Mouse (Mus musculus): ENCODE data around the gene Fbxo42.
"Not testable (repeated sequence)": the region's sequence is repeated elsewhere in the genome, so short reads cannot be mapped to it uniquely, and the experiment has no call there.

The Fbxo42 gene

DNA sequence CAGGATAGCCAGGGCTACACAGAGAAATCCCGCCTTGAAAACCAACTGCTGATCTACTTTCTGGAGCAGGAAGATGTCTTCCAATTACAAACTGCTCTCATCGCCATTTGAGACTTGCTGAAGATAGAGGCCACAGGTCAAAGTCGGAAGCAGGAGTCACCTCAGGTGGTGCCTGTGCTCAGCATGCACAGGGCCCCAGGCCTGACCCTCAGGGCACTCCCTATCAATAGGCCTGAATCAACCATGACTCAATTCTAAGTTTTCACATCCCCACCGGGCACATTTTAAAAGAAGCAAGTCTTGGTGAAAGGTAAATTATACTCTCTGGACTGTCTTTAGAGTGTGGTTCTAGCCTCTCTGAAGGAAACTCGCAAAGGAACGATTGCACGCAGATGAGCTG, 11.6 kb upstream of the Fbxo42 start:
- in situ Hi-C loops (cut with MseI, MboI): no loop called here

DNA sequence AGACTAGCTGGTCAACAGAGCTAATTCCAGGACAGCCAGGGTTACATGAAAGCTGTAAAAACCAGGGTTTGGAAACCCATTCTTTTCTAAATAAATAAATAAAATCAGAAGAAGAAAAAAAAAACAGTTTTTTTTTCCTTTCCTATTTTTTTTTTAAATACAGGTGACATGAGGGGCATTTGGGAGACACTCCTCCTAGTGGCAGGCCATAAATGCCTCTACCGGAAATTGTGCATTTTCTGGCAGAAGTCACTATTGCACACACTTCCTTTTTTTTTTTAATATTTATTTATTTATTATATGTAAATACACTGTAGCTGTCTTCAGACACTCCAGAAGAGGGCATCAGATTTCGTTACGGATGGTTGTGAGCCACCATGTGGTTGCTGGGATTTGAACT, 10.0 kb upstream of the Fbxo42 start:
- in situ Hi-C loops (cut with MseI, MboI): not testable (repeated sequence)

DNA sequence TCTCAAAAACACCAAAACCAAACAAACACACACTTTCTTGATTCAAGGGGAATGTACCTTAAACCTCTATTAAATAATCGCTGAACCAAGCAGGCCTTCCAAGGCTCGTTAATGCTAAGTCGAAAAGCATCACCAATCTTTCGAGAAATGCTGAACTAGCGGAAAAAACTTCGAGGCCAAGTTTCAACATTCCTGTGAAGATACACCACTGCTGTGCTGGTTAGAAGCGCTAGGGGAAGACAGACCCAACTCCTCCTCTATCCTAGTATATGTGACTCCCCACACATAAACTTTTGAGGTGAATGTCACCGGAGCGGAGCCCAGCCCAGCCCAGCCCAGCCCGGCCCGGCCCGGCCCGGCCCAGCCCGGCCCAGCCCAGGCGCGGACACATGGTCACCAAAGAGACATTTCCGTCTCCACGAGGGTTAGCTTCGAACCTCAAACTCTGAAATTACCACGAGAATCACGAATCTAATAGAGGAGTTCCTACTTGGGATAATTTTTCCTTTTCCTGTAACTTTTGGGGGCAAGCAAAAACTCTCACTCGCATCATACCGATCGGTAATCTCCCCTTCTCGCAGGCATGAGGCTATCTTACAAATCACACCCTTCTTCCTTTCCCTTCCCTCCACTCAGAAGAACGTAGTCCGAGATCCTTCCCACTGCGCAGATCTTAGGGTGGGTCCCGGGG, 9.1 kb upstream of the Fbxo42 start:
- in situ Hi-C loops (cut with MseI, MboI): no loop called here

DNA sequence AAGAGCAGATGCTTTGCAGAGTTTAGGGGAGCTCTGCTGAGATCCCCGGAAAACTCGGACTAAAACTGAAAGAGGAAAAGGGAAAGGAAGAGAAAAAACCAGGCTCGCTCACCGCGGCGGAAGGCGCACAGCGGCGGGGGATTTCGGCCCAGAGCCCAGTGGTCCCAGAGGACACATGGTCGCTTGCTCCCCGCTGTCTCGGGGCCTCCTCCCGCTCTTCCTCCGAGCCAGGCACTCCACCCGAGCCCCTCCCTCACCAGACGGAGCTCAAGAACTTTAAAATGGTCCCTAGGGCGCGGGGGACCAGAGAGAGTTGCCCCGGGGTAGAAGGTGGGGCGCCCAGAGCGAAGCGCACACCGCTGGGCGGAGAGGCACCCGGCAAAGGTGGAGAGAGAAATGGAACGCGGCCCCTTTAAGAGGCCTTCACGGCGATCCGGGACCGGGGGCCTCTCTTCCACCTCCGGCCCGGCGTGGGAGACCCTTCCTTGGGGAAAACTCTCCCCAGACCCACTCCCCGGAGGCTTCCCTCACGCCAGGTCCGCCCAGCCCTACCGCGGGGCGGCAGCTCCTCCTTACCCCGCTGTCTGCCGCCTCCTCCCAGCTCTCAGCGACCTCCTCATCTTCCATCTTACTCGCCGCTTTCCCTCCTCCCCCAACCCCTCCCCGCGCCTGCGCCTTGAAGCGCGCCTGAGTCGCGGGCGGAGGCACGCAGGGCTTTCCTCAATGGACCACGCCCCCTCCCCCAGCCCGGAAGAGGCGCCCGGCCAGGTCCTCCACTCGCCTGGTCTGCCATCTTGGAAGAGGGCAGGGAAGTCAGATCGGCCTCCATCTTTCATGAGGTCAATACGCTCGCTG, 8.4 kb upstream of the Fbxo42 start, which contains the start of gene Szrd1:
Szrd1 (minus strand) TSS at position 660 of the 855 bp plus-strand sequence.
- in situ Hi-C loops (cut with MseI, MboI): no loop called here

DNA sequence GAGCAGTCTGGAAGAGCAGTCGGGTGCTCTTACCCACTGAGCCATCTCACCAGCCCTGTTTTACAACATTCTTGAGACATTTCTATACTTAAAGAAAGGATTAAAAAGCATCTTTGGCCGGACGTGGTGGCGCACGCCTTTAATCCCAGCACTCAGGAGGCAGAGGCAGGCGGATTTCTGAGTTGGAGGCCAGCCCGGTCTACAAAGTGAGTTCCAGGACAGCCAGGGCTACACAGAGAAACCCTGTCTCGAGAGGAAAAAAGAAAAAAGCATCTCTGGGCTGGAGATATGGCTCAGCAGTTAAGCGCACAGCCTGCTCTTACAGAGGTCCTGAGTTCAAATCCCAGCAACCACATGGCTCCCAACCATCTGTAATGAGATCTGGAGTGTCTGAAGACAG, 7.4 kb upstream of the Fbxo42 start:
- in situ Hi-C loops (cut with MseI, MboI): not testable (repeated sequence)

DNA sequence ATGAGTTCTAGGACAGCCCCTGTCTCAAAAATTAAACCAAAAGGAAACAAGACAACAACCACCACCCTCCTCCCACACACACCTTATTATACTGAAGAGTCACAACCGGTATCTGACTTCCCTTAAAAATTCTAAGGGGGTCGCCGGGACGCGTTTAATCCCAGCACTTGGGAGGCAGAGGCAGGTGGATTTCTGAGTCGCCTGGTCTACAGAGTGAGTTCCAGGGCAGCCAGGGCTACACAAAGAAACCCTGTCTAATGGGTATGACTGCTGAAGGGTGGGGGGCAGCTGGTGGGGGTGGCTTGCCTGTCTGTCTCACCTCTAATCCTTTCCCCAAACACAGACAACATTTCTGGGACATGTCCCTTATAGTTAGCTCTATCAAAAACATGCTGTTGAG, 6.7 kb upstream of the Fbxo42 start:
- in situ Hi-C loops (cut with MseI, MboI): no loop called here

DNA sequence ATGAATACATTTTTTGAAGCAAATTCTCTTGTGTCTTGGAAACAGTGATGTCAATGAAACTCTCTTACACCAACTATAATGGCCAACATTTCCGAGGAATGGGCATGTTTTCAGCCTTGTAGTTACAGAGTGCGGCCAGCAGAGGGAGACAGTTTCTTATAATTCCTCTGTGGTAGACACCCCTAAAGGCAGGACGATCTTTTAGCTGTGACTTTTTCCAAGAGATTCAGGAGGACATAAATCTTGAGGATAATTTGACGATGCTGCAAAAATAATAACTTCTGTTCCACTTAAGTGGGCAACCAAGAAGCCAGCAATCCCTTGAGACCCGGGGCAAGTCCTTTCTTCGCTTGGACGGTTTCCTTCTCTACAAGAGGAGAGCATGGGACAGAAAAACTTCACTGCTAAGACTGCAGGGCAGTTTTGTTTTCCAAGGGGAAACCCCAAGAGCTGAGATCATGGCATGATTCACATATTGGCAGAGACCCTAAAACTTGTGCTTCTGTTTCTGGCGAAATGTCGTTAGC, 5.4 kb upstream of the Fbxo42 start:
- in situ Hi-C loops (cut with MseI, MboI): no loop called here

DNA sequence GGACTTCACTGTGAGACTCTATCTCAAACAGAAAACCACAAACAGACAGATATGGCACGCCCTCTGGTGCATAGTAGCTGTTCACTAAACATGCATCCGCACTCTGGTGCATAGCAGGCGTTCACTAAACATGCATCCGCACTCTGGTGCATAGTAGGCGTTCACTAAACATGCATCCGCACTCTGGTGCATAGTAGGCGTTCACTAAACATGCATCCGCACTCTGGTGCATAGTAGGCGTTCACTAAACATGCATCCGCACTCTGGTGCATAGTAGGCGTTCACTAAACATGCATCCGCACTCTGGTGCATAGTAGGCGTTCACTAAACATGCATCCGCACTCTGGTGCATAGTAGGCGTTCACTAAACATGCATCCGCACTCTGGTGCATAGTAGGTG, 2.6 kb upstream of the Fbxo42 start:
- in situ Hi-C loops (cut with MseI, MboI): not testable (repeated sequence)

DNA sequence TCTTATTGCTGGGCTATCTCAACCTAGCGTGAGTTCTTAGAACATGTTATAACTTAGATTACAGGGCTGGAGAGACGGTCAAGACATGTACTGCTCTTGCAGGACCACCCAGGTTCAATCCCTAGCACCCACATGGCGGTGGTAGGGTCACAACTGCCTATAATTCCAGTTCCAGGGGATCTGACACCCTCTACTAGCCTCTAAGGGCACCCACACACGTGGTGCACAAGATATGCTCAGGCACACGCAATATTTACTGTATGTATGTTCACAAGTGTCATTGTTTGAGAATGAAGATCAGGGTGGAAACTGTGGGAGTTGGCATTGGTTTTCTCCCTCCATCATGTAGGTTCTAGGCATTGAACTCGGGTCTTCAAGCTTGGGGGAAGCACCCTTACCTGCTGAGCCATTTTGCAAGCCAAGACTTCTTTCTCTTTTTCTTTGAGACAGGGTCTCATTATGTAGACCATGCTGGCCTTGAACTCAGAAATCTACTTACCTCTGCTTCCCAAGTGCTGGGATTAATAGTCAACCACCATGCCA, 1.2 kb upstream of the Fbxo42 start:
- in situ Hi-C loops (cut with MseI, MboI): no loop called here

DNA sequence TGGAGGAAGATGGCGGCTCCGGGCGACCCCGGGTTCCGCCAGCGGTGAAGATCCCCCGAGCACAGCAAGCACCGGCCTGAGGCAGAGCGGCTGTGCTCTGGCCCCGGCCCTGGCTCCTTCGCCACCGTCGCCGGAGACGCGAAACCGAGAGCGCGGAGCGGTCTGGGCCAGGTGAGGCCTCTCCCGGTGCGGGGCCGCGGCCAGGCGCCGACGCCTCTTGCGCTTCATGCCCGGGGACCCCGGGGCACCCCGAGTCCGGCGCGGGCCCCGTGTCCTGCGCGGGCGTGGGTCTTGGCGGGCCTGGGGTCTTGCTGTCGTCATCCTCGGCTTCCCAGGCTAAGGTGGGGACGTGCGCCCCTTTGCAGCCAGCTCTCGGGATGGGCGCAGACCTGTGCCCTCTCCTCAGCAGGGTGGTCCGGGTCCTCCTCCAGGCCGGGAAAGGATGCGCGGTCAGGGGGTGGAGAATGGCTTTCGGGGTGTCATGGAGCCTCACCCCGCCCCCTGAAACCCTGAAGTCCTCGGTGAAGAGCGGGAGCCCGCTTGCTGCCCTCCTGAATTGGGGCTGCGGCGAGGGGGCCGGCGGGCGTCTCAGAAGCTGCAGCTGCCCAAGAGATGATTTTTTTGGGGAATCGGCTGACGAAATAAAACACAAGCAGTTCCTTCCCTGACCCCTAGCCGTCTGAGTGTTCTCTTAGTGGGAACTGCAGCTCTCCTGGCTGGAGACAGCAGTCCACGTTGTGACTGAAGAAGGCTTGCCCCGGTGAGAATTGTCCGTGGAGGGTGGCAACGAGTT, 492 bp downstream of the Fbxo42 start:
- in situ Hi-C loops (cut with MseI, MboI): no loop called here

DNA sequence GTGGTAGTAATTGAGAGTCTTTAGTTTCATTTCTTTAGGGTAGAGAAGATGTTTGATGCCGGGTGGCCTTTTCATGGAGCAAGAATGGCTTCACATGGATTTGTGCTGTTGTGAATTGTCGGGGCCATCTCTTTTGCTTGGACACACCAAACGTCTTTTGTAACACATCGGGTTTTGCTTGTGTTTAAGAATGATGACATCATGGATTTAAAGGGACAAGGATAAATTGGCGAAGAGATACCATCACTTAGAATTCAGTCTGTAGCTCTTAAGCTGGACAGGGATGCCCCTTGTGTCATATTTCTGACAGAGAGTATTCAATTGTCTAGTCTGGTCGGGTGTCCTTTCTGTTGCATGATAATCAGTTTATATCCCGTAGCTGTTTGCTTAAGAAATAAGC, 1.4 kb downstream of the Fbxo42 start:
- in situ Hi-C loops (cut with MseI, MboI): no loop called here

DNA sequence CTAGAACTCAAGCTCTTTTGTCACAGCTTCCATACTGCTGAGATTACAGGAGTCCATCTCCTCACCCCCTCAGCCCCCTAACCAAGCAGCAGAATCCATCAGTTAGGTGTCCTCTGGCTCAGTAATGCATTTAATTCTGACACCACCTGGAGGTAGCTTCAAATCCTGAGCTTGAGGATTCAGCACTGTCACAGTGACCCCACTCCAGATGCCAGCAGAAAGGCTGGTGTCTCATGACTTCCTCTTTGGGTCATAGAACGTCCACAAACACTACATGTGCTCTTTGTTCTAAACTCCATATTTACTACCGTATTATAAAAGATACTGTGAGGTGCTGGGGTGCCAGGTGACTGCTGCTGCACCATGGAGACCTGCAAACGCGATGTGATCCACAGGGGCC, 9.8 kb downstream of the Fbxo42 start:
- in situ Hi-C loops (cut with MseI, MboI): no loop called here

DNA sequence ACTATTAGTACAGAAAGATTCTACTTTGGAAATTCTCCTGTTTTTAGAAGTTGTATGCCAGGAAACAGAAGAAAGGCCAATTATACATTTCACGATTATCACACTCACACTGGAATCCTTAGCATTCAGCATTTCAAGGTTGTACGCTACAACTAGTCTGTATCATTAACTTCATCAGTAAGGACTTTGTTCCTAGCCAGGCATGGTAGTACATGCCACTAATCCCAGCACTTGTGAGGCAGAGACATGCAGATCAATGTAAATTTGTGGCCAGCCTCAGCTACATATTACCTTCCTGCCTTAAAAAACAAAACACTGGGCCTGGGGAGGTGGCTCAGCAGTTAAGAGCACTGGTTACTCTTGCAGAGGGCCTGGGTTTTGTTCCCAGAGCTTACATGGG, 10.9 kb downstream of the Fbxo42 start:
- in situ Hi-C loops (cut with MseI, MboI): no loop called here

DNA sequence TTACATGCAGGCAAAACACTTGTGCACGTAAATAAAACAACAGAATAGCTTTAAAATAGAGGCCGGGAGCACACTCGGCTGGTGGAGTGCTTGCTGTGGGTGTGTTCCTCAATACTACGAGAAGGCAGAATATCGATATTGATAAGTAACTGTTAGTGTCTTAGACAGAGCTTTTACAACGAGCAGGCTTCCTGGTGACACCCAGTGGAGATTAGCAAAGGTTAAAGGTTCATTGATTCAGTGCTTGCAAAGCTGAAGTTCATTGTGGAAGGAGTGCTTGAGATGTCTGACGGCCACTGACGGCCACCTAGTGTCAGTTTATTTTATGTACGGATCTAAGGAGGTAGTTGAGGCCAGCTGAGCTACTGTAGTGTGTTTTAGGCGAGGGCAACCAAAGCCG, 11.4 kb downstream of the Fbxo42 start:
- in situ Hi-C loops (cut with MseI, MboI): no loop called here

DNA sequence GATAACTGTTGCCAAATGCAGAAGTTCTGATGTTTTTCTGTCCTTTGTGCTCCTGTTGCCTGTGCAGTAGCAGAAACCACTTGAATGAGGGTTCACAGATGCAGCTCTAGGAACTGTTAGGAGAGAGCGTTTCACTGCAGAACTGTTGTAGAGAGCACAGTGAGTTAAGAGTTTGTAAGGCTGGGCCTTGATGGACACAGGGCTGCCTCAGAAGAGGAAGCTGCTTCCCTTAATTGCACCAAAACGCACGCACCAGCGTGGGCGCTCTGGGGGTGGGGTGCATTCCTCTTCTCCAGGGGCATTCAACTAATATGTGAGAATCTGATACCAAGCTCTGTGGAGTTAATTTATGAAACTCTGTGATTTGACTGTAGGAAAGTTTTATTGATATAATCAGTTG, 12.0 kb downstream of the Fbxo42 start:
- in situ Hi-C loops (cut with MseI, MboI): no loop called here

DNA sequence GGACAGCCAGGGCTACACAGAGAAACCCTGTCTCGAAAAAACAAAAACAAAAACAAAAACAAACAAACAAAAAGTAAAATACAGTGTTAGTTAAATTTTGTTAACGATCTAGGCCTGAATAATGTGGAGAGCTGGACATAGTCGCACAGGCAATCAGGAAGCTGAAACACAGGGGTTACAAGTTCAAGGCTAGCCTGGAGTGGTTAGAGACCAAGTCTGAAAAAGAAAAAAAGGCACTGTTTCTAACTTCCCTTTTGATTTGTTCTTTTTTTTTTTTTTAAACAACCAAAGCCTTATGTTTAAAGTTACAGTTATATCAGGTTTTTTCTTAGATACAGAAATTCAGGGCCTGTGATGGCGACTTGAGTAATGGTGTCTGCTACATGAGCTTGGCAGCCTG, 12.5 kb downstream of the Fbxo42 start:
- in situ Hi-C loops (cut with MseI, MboI): no loop called here

DNA sequence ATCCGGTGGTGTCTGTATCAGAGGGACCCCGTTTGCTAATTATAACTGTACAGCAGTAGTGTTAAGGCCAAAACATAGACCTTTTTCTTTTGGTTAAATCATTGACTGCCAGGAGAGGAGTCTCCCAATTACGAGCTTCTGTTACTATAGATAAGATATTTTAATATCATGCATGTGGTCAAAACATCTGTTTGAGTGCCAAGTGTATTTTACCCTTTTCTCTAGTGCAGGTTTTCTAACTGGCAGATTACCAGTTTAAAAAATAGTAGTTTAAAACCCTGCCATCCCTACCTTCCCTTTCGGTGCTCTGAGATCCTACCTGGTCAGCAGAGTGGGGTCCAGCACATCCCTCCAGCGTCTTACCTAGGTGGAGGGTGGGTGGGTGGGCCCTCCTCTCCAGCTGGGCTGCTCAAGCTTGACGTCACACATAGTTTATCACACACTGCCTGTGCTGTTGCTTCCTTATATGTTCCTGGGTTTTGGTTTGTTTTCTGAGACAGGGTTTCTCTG, 14.0 kb downstream of the Fbxo42 start:
- in situ Hi-C loops (cut with MseI, MboI): no loop called here

DNA sequence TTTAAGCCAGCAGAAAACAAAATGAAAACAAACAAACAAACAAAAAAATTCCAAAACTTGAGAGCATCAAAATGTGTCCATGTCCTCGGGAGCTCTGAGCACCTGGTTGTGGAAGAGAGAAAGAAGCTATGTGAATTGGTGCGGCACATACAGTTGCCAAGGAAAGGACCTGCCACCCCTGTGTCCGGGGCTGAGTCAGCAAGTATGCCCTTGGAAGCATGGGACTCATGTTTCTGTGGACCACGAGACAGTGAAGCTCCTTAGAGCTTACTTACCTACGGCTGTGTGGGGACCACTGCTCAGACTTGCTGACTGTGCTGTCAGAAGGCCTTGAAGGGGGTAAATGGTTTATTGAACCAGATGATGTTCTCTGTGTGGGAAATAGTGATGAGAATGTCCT, 16.0 kb downstream of the Fbxo42 start:
- in situ Hi-C loops (cut with MseI, MboI): no loop called here

DNA sequence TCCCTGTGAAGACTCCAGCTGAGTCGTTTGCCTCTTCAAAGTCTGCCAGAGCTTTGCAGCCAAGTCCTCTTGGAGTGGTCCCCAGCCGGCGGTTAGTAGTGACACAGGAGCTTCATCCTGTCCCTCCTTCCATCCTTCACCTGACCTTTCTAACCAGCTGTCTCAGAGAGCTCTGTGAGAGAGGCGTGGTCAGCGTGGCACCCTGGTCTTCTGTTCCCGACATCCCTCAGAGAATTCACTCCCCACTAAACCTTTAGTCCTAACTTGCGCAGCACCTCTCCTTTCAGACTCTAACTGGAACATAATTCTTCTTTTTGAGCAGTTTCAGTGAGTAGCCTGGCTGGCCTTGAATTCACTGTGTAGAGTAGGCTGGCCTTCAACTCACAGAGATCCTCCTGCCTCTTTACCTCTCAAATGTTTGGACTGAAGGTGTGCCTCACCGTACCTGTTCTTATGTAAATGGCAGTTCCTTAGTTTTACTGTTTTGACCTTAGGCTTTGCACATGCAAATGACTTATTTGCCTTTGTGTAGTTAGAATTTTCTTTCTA, 18.1 kb downstream of the Fbxo42 start:
- in situ Hi-C loops (cut with MseI, MboI): no loop called here

DNA sequence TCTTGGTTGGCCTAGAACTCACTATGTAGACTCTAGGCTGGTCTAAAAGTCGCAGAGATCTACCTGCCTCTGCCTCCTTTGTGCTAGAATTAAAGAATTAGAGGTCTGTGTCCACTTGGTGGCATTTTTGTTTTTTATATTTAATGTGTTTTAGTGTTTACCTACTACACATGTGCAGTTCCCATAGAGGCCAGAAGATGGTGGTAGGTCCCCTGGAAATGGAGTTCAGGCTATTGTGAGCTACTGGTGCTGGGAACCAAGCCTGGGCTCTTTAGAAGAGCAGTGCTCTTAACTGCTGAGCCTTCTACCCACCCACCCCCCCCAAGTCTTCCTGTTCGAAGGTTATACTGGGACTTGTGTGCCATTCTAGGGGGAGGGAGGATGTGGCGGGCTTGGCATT, 19.4 kb downstream of the Fbxo42 start:
- in situ Hi-C loops (cut with MseI, MboI): no loop called here

DNA sequence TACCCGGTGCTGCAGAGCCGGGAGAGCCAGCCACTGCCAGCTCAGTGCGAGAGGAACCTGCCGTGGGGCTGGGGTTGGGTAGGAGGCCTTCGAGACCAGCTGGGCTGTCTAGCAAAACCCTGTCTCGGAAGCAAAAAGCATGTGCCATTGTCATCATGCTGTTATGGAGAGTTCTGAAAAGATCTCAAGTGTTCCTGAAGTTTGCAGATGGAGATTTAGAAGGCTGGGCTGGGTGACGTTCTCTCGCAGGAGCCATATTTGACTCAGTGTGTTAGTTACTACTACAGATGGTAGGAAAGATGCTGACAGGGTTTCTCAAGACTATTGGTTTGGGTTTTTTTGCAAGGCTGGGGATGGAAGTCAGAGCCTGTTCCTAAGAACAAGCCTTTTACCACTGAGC, 24.4 kb downstream of the Fbxo42 start:
- in situ Hi-C loops (cut with MseI, MboI): no loop called here
